Mouse (Mus musculus) midbrain, embryonic 14.5 days (tissue): Measurements from ENCODE around the gene Ppif. TPM values are rescaled to one million over a fixed set of nuclear protein-coding genes. Genes with fewer than 3 reads are reported as not detected.

ENCODE experiments used
- ATAC-seq: fragments of 200-750 bp; cut with Nextera tagmentation; 2 replicates; pipeline ENCODE4 v1.8.0; 2017; ENCODE audit warnings: moderate number of reproducible peaks, moderate library complexity; ENCODE audit not compliant: low FRiP score, low TSS enrichment
- DNase-seq: peaks from one replicate; pipeline ENCODE4 v3.0.0-alpha.2; 2015
- H3K27ac ChIP-seq: fragments of 300-500 bp; sonication (generic); replicated peaks from 2 replicates; pipeline ENCODE4 v1.5.1; 2014; ENCODE audit warnings: mild to moderate bottlenecking, low read depth, low read length, moderate library complexity
- H3K27me3 ChIP-seq: fragments of 300-500 bp; sonication (generic); 2 replicates; pipeline ENCODE4 v1.6.1; 2014; ENCODE audit warnings: low read length, control low read depth, mixed read lengths; ENCODE audit not compliant: control insufficient read depth, insufficient read depth
- H3K36me3 ChIP-seq: fragments of 300-500 bp; sonication (generic); 2 replicates; pipeline ENCODE4 v1.6.1; 2014; ENCODE audit warnings: low read length, control low read depth; ENCODE audit not compliant: control insufficient read depth, insufficient read depth
- H3K4me1 ChIP-seq: fragments of 300-500 bp; sonication (generic); 2 replicates; pipeline ENCODE4 v1.6.1; 2014; ENCODE audit warnings: mild to moderate bottlenecking, antibody characterized with exemption, low read length, control low read depth; ENCODE audit not compliant: control insufficient read depth, insufficient read depth
- H3K4me2 ChIP-seq: fragments of 300-500 bp; sonication (generic); 2 replicates; pipeline ENCODE4 v1.6.1; 2014; ENCODE audit warnings: mild to moderate bottlenecking, low read length, moderate library complexity
- H3K4me3 ChIP-seq: fragments of 300-500 bp; sonication (generic); replicated peaks from 2 replicates; pipeline ENCODE4 v1.5.1; 2014; ENCODE audit warnings: low read depth, low read length
- H3K9ac ChIP-seq: fragments of 300-500 bp; sonication (generic); replicated peaks from 2 replicates; pipeline ENCODE4 v1.6.1; 2014; ENCODE audit warnings: mild to moderate bottlenecking, low read length, moderate library complexity
- H3K9me3 ChIP-seq: fragments of 300-500 bp; sonication (generic); 2 replicates; pipeline ENCODE4 v1.6.1; 2016; ENCODE audit warnings: low read length, control low read depth, mixed read lengths; ENCODE audit not compliant: control insufficient read depth
- WGBS: fragments of 180-500 bp; shearing (Covaris S2); extraction: QIAGEN DNeasy Blood & Tissue Kit; methylation state at CpG from one replicate; pipeline ENCODE4 v1.1.7; 2014; 5-methylcytosine and 5-hydroxymethylcytosine counted together
- polyA plus RNA-seq: library from polyadenylated mRNA; unstranded; fragments of >200 nt; fragmentation: Nextera tagmentation; extraction: Ambion mirVana; gene quantifications from 2 replicates; pipeline ENCODE4 v1.2.1, GENCODE M21; 2014

Gene Ppif
- polyA plus RNA-seq, 1 experiment from 2014 or later = 28.0 TPM

GRCm38 (mm10) chr14:25719371-25719770 is 25.4 kb downstream of the Ppif start:
- Histone ChIP-seq H3K36me3 (no peaks in the 10 kb centered on the region), H3K27me3 (no peaks in the 10 kb centered on the region), H3K27ac (no peak overlapping the region), H3K9me3 (no peaks in the 10 kb centered on the region), H3K4me2 (no peak overlapping the region), H3K4me1 (no peaks in the 10 kb centered on the region), H3K9ac (no peak overlapping the region), H3K4me3 (no peak overlapping the region)
- DNase-seq = no peak
- 57% methylated on average over 9 of the region's 9 CpGs for WGBS
- no peak for ATAC-seq

GRCm38 (mm10) chr14:25720962-25721707 is 27.2 kb downstream of the Ppif start:
- Histone ChIP-seq H3K9ac (no peak overlapping the region), H3K9me3 (no peaks in the 10 kb centered on the region), H3K4me1 (no peaks in the 10 kb centered on the region), H3K27me3 (no peaks in the 10 kb centered on the region), H3K4me2 (no peak overlapping the region), H3K36me3 (no peaks in the 10 kb centered on the region), H3K4me3 (no peak overlapping the region), H3K27ac (no peak overlapping the region)
- WGBS = 92% methylated on average over 5 of the region's 5 CpGs
- ATAC-seq (no peak), DNase-seq (no peak)

- Histone ChIP-seq H3K27me3 (no peaks in the 10 kb centered on the region), H3K4me3 (no peak overlapping the region), H3K4me1 (no peaks in the 10 kb centered on the region), H3K4me2 (no peak overlapping the region), H3K9ac (no peak overlapping the region), H3K36me3 (no peaks in the 10 kb centered on the region), H3K27ac (no peak overlapping the region), H3K9me3 (no peaks in the 10 kb centered on the region)
- WGBS = 85% methylated on average over 11 of the region's 11 CpGs
- DNase-seq (no peak), ATAC-seq (no peak)
These were observed 31.1 kb downstream of the Ppif start for GRCm38 (mm10) chr14:25725032-25725497.

GRCm38 (mm10) chr14:25725690-25726089 is 31.7 kb downstream of the Ppif start:
- Histone ChIP-seq H3K36me3 (no peaks in the 10 kb centered on the region), H3K27me3 (no peaks in the 10 kb centered on the region), H3K4me3 (no peak overlapping the region), H3K4me1 (no peaks in the 10 kb centered on the region), H3K9ac (no peak overlapping the region), H3K9me3 (no peaks in the 10 kb centered on the region), H3K27ac (no peak overlapping the region), H3K4me2 (no peak overlapping the region)
- DNase-seq (no peak), ATAC-seq (no peak)
- WGBS = 37% methylated on average over 4 of the region's 4 CpGs

- no peak for ATAC-seq
- H3K36me3 ChIP-seq = no peaks in the 10 kb centered on the region
- WGBS = 55% methylated on average over 20 of the region's 20 CpGs
These were observed 32.5 kb downstream of the Ppif start for GRCm38 (mm10) chr14:25726226-25727148.

DNA sequence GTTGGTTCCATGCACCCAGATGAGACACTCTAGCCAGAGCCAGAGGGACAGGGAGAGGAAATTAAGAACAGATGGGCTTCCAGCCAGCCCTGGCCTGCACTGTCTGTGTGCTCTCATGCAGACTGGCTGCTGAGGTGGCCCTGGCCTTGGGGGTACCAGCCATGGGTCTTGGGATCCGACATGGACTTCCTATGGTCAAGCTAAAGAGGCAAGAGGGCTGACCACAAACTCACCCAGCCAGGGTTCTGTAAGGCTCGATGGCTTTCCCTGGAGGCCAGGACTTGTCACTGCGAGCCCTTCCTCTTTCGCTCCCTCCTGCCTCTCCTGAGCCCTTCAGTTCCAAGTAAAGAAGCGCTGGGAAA is 33.2 kb downstream of the Ppif start:
- no peak for DNase-seq
- Histone ChIP-seq H3K4me1 (no peaks in the 10 kb centered on the region), H3K4me3 (no peak overlapping the region), H3K27me3 (no peaks in the 10 kb centered on the region), H3K36me3 (no peaks in the 10 kb centered on the region), H3K27ac (no peak overlapping the region), H3K9ac (no peak overlapping the region), H3K4me2 (no peak overlapping the region), H3K9me3 (no peaks in the 10 kb centered on the region)
- WGBS = 79% methylated on average over 5 of the region's 5 CpGs
- no peak for ATAC-seq

More at GRCm38 (mm10) chr14:25726226-25727148, 32.5 kb downstream of the Ppif start:
- DNase-seq = peak; percentile 75
- Histone ChIP-seq H3K4me2 (no peak overlapping the region), H3K9me3 (no peaks in the 10 kb centered on the region), H3K9ac (no peak overlapping the region), H3K27me3 (no peaks in the 10 kb centered on the region), H3K4me1 (no peaks in the 10 kb centered on the region), H3K4me3 (no peak overlapping the region), H3K27ac (no peak overlapping the region)

DNA sequence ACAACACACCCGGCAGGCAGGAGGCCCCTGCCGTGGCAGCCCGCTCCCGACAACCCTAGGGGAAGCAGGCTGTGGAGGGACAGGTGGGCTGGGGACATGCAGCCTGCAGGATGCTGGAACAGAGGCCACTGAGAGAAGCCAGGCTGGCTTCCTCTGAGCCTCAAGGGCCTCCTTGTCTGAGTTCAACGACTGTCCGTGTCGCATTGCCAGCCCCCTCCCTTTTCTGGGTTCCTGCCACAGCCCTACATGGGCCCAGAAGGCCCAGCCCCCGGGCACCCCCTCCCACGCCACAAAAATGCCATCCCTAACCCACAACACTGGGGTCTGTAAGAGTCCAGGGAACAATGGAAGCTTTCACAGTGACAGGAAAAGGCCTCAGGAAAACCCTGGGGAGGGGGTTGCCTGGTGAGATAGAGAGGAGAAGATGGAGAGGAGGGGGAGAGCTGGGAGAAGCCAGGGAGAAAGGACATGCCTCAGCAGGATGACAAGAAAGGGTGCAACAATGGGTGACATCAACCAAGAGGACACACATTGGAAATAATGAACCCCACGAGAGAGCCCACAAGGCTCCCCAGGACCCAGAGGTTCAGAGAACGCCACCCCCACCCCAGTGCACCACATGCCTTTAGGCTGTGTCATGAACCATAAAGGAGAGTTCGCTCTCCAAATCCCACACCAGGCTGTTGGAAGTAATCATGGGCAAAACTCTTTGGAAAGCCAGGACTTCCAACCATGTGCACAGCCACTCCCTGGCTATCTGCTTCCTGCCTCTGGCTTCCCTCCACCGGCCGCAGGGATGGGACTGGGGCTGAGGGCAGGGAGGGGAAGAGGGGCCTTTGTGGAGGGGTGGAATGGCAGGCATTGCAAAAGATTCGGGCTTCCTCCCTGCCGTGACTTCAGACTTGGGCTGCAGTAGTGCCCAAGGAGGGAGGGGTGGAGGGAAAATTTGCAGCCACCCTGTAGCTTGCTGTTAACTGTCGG is 41.1 kb downstream of the Ppif start:
- ATAC-seq (peak; percentile 50), DNase-seq (peak; percentile 50)
- Histone ChIP-seq H3K4me2 (no peak overlapping the region), H3K4me1 (peaks cover 12% of the 10 kb centered on the region), H3K9me3 (no peaks in the 10 kb centered on the region), H3K4me3 (no peak overlapping the region), H3K27me3 (no peaks in the 10 kb centered on the region), H3K27ac (peak overlapping the region; percentile 32; the same call in 1 of the 2 replicates), H3K36me3 (no peaks in the 10 kb centered on the region), H3K9ac (no peak overlapping the region)
- WGBS = 41% methylated on average over 17 of the region's 17 CpGs

DNA sequence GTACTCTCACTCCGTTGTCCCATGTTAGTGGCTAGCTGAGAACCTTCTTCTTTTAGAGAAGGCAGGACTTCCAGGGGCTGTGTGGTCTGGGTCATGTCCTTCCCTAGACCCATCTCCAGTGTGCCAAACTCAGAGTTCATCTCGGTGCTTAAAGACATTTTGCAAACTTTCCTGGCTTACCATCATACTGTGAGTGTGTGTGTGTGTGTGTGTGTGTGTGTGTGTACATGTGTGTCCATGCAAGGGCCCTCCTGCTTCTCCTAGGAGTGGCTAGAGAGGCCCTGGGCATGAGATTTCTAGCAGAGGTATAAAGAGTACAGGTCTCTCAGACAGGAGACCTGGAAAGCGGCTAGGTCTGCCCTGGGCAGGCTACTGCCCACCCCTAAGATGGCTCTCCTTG is 42.2 kb downstream of the Ppif start:
- H3K27ac ChIP-seq = no peak overlapping the region
- no peak overlapping the region for H3K4me2 ChIP-seq
- no peaks in the 10 kb centered on the region for H3K9me3 ChIP-seq
- H3K27me3 ChIP-seq = no peaks in the 10 kb centered on the region
- peaks cover 12% of the 10 kb centered on the region for H3K4me1 ChIP-seq
- no peak for DNase-seq
- ATAC-seq = no peak
- no peak overlapping the region for H3K4me3 ChIP-seq
- no peaks in the 10 kb centered on the region for H3K36me3 ChIP-seq
- no peak overlapping the region for H3K9ac ChIP-seq
- WGBS = 86% methylated on average over 3 of the region's 3 CpGs
